Mouse (Mus musculus): ENCODE measurements at regions not wholly inside any gene's neighbourhood (a gene's known extent, or its start where the extent isn't known, plus 50 kb on each side); places are given as distances from the start of the nearest gene placed in this dataset.

GRCm38 (mm10) chr2:92788875-92789274 is 126.0 kb upstream of the Syt13 start:
- no peak for TF ChIP-seq POLR2A (IDR thresholded peaks at IDR 0.05; ENCODE audit: borderline replicate concordance, extremely low read depth, low read depth, low read length)
- no peak for TF ChIP-seq CTCF (IDR thresholded peaks at IDR 0.05; ENCODE audit: insufficient read depth, low read length)

Data from lung, adult 2 months (tissue).